Mouse (Mus musculus): ENCODE results near the gene Pigt. TPM values are rescaled to one million over a fixed set of nuclear protein-coding genes. Genes with fewer than 3 reads are reported as not detected.

Gene Pigt
- polyA plus RNA-seq, 1 experiment = 73.6 TPM

GRCm38 (mm10) chr2:164500511-164500910 is 3.2 kb downstream of the Pigt start:
- H3K4me1 ChIP-seq (ENCODE audit: control insufficient read depth, insufficient read depth, low read length) = peaks cover 5% of the 10 kb centered on the region
- no peak overlapping the region for H3K4me3 ChIP-seq (ENCODE audit: insufficient read depth, low read length)
- no peak overlapping the region for H3K27ac ChIP-seq (ENCODE audit: insufficient read depth, low read length)
- no peak for TF ChIP-seq POLR2A (IDR thresholded peaks at IDR 0.05; ENCODE audit: extremely low read depth, insufficient read depth, low read length)
- no peak for TF ChIP-seq CTCF (IDR thresholded peaks at IDR 0.05; ENCODE audit: extremely low read depth, insufficient read depth, low read length)

GRCm38 (mm10) chr2:164504919-164505318 is 7.6 kb downstream of the Pigt start:
- no peak for TF ChIP-seq CTCF (IDR thresholded peaks at IDR 0.05; ENCODE audit: extremely low read depth, insufficient read depth, low read length)
- TF ChIP-seq POLR2A (IDR thresholded peaks at IDR 0.05; ENCODE audit: extremely low read depth, insufficient read depth, low read length) = no peak
- Histone ChIP-seq H3K4me3 (ENCODE audit: insufficient read depth, low read length) (no peak overlapping the region), H3K27ac (ENCODE audit: insufficient read depth, low read length) (no peak overlapping the region), H3K4me1 (ENCODE audit: control insufficient read depth, insufficient read depth, low read length) (no peaks in the 10 kb centered on the region)

GRCm38 (mm10) chr2:164505619-164506347 is 8.5 kb downstream of the Pigt start:
- H3K4me3 ChIP-seq (ENCODE audit: insufficient read depth, low read length) = no peak overlapping the region
- H3K4me1 ChIP-seq (ENCODE audit: control insufficient read depth, insufficient read depth, low read length) = no peaks in the 10 kb centered on the region
- no peak overlapping the region for H3K27ac ChIP-seq (ENCODE audit: insufficient read depth, low read length)
- TF ChIP-seq POLR2A (IDR thresholded peaks at IDR 0.05; ENCODE audit: extremely low read depth, insufficient read depth, low read length) (no peak), CTCF (IDR thresholded peaks at IDR 0.05; ENCODE audit: extremely low read depth, insufficient read depth, low read length) (no peak)

GRCm38 (mm10) chr2:164507811-164508210 is 10.5 kb downstream of the Pigt start:
- Histone ChIP-seq H3K4me1 (ENCODE audit: control insufficient read depth, insufficient read depth, low read length) (no peaks in the 10 kb centered on the region), H3K4me3 (ENCODE audit: insufficient read depth, low read length) (no peak overlapping the region), H3K27ac (ENCODE audit: insufficient read depth, low read length) (no peak overlapping the region)
- TF ChIP-seq CTCF (IDR thresholded peaks at IDR 0.05; ENCODE audit: extremely low read depth, insufficient read depth, low read length) (no peak), POLR2A (IDR thresholded peaks at IDR 0.05; ENCODE audit: extremely low read depth, insufficient read depth, low read length) (no peak)

GRCm38 (mm10) chr2:164510621-164511190 is 13.4 kb downstream of the Pigt start:
- Histone ChIP-seq H3K4me3 (ENCODE audit: insufficient read depth, low read length) (no peak overlapping the region), H3K27ac (ENCODE audit: insufficient read depth, low read length) (no peak overlapping the region), H3K4me1 (ENCODE audit: control insufficient read depth, insufficient read depth, low read length) (no peaks in the 10 kb centered on the region)
- no peak for TF ChIP-seq POLR2A (IDR thresholded peaks at IDR 0.05; ENCODE audit: extremely low read depth, insufficient read depth, low read length)
- no peak for TF ChIP-seq CTCF (IDR thresholded peaks at IDR 0.05; ENCODE audit: extremely low read depth, insufficient read depth, low read length)

- Histone ChIP-seq H3K27ac (ENCODE audit: insufficient read depth, low read length) (no peak overlapping the region), H3K4me1 (ENCODE audit: control insufficient read depth, insufficient read depth, low read length) (no peaks in the 10 kb centered on the region), H3K4me3 (ENCODE audit: insufficient read depth, low read length) (no peak overlapping the region)
- TF ChIP-seq CTCF (IDR thresholded peaks at IDR 0.05; ENCODE audit: extremely low read depth, insufficient read depth, low read length) (no peak), POLR2A (IDR thresholded peaks at IDR 0.05; ENCODE audit: extremely low read depth, insufficient read depth, low read length) (no peak)
These were observed 15.0 kb downstream of the Pigt start for GRCm38 (mm10) chr2:164512121-164512909.

GRCm38 (mm10) chr2:164513389-164513788 is 16.1 kb downstream of the Pigt start:
- H3K4me3 ChIP-seq (ENCODE audit: insufficient read depth, low read length) = no peak overlapping the region
- no peaks in the 10 kb centered on the region for H3K4me1 ChIP-seq (ENCODE audit: control insufficient read depth, insufficient read depth, low read length)
- no peak for TF ChIP-seq POLR2A (IDR thresholded peaks at IDR 0.05; ENCODE audit: extremely low read depth, insufficient read depth, low read length)
- no peak for TF ChIP-seq CTCF (IDR thresholded peaks at IDR 0.05; ENCODE audit: extremely low read depth, insufficient read depth, low read length)
- H3K27ac ChIP-seq (ENCODE audit: insufficient read depth, low read length) = no peak overlapping the region

GRCm38 (mm10) chr2:164514916-164515315 is 17.6 kb downstream of the Pigt start:
- H3K27ac ChIP-seq (ENCODE audit: insufficient read depth, low read length) = no peak overlapping the region
- no peaks in the 10 kb centered on the region for H3K4me1 ChIP-seq (ENCODE audit: control insufficient read depth, insufficient read depth, low read length)
- TF ChIP-seq CTCF (IDR thresholded peaks at IDR 0.05; ENCODE audit: extremely low read depth, insufficient read depth, low read length) (no peak), POLR2A (IDR thresholded peaks at IDR 0.05; ENCODE audit: extremely low read depth, insufficient read depth, low read length) (no peak)
- H3K4me3 ChIP-seq (ENCODE audit: insufficient read depth, low read length) = no peak overlapping the region

- Histone ChIP-seq H3K4me1 (ENCODE audit: control insufficient read depth, insufficient read depth, low read length) (no peaks in the 10 kb centered on the region), H3K4me3 (ENCODE audit: insufficient read depth, low read length) (no peak overlapping the region), H3K27ac (ENCODE audit: insufficient read depth, low read length) (no peak overlapping the region)
- no peak for TF ChIP-seq POLR2A (IDR thresholded peaks at IDR 0.05; ENCODE audit: extremely low read depth, insufficient read depth, low read length)
- TF ChIP-seq CTCF (IDR thresholded peaks at IDR 0.05; ENCODE audit: extremely low read depth, insufficient read depth, low read length) = no peak
These were observed 18.6 kb downstream of the Pigt start for GRCm38 (mm10) chr2:164515897-164516296.

Measured in cortical plate, adult 2 months (tissue).